Mouse (Mus musculus) stomach, postnatal 0 days (tissue): ENCODE results near the gene Fbxl18. TPM values are rescaled to one million over a fixed set of nuclear protein-coding genes. Genes with fewer than 3 reads are reported as not detected.

Source experiments
- ATAC-seq: fragments of 200-750 bp; cut with Nextera tagmentation; 2 replicates; pipeline ENCODE4 v1.8.0; 2017; ENCODE audit not compliant: low FRiP score, low TSS enrichment
- DNase-seq: peaks from one replicate; pipeline ENCODE4 v3.0.0-alpha.2; 2016; ENCODE audit warnings: low spot score
- H3K27ac ChIP-seq: fragments of 300-500 bp; sonication (generic); replicated peaks from 2 replicates; pipeline ENCODE4 v1.5.1; 2014; ENCODE audit warnings: mild to moderate bottlenecking, control low read depth
- H3K27me3 ChIP-seq: fragments of 300-500 bp; sonication (generic); 2 replicates; pipeline ENCODE4 v1.6.1; 2014; ENCODE audit warnings: low read length; ENCODE audit not compliant: control insufficient read depth, insufficient read depth
- H3K36me3 ChIP-seq: fragments of 300-500 bp; sonication (generic); 2 replicates; pipeline ENCODE4 v1.6.1; 2014; ENCODE audit warnings: low read length, mixed read lengths; ENCODE audit not compliant: control insufficient read depth, insufficient read depth
- H3K4me1 ChIP-seq: fragments of 300-500 bp; sonication (generic); replicated peaks from 2 replicates; pipeline ENCODE4 v1.6.1; 2014; ENCODE audit warnings: antibody characterized with exemption; ENCODE audit not compliant: control insufficient read depth, insufficient read depth
- H3K4me2 ChIP-seq: fragments of 300-500 bp; sonication (generic); replicated peaks from 2 replicates; pipeline ENCODE4 v1.6.1; 2014; ENCODE audit warnings: low read depth, mild to moderate bottlenecking, control low read depth, moderate library complexity
- H3K4me3 ChIP-seq: fragments of 300-500 bp; sonication (generic); 2 replicates; pipeline ENCODE4 v1.5.1; 2014; ENCODE audit warnings: low read depth, low read length, control low read depth
- H3K9ac ChIP-seq: fragments of 300-500 bp; sonication (generic); 2 replicates; pipeline ENCODE4 v1.6.1; 2014; ENCODE audit warnings: mild to moderate bottlenecking, low read length, control low read depth, mixed read lengths
- H3K9me3 ChIP-seq: fragments of 300-500 bp; sonication (generic); 2 replicates; pipeline ENCODE4 v1.6.1; 2016; ENCODE audit warnings: low read length; ENCODE audit not compliant: control insufficient read depth
- CTCF ChIP-seq: IDR thresholded peaks from 2 replicates; pipeline ENCODE4 v1.5.1; 2016; ENCODE audit warnings: antibody characterized with exemption, low read depth, mild to moderate bottlenecking, moderate library complexity
- EP300 ChIP-seq: optimal IDR thresholded peaks from 2 replicates; pipeline ENCODE3; 2016; ENCODE audit warnings: antibody characterized with exemption
- WGBS: fragments of 180-500 bp; shearing (Covaris S2); extraction: QIAGEN DNeasy Blood & Tissue Kit; methylation state at CpG from one replicate; pipeline ENCODE4 v1.1.7; 2014; 5-methylcytosine and 5-hydroxymethylcytosine counted together
- polyA plus RNA-seq: library from polyadenylated mRNA; unstranded; fragments of >200 nt; fragmentation: Nextera tagmentation; extraction: Ambion mirVana; gene quantifications from 2 replicates; pipeline ENCODE4 v1.2.1, GENCODE M21; 2015

The Fbxl18 gene
- polyA plus RNA-seq, 1 experiment from 2014 or later = 5.3 TPM

GRCm38 (mm10) chr5:142836891-142837290, 58.3 kb downstream of the Fbxl18 start:
- H3K4me3 ChIP-seq = no peak overlapping the region
- TF ChIP-seq EP300 = no peak
- no peak for TF ChIP-seq CTCF
- ATAC-seq (no peak), DNase-seq (no peak)
- H3K27ac ChIP-seq = no peak overlapping the region
- no peaks in the 10 kb centered on the region for H3K36me3 ChIP-seq
- 48% methylated on average over 6 of the region's 6 CpGs for WGBS
- H3K4me2 ChIP-seq = no peak overlapping the region
- no peak overlapping the region for H3K9ac ChIP-seq
- no peaks in the 10 kb centered on the region for H3K27me3 ChIP-seq
- H3K4me1 ChIP-seq = no peaks in the 10 kb centered on the region; the same call in 1 of the 2 replicates
- H3K9me3 ChIP-seq = no peaks in the 10 kb centered on the region

- Histone ChIP-seq H3K9me3 (no peaks in the 10 kb centered on the region), H3K4me3 (no peak overlapping the region), H3K27me3 (no peaks in the 10 kb centered on the region), H3K9ac (no peak overlapping the region), H3K4me1 (no peaks in the 10 kb centered on the region), H3K36me3 (no peaks in the 10 kb centered on the region), H3K4me2 (no peak overlapping the region), H3K27ac (no peak overlapping the region)
- ATAC-seq = peak; percentile 24; the same call in 1 of the 2 replicates
- DNase-seq = no peak
- 63% methylated on average over 8 of the region's 8 CpGs for WGBS
- TF ChIP-seq CTCF = no peak
- TF ChIP-seq EP300 = no peak
Observed at GRCm38 (mm10) chr5:142833646-142834438, 61.4 kb downstream of the Fbxl18 start.

- peaks cover 3% of the 10 kb centered on the region; the same call in 1 of the 2 replicates for H3K4me1 ChIP-seq
- H3K9ac ChIP-seq = no peak overlapping the region
- 82% methylated on average over 4 of the region's 4 CpGs for WGBS
- DNase-seq (no peak), ATAC-seq (no peak)
- TF ChIP-seq EP300 = no peak
- TF ChIP-seq CTCF = no peak
- H3K27me3 ChIP-seq = no peaks in the 10 kb centered on the region
- no peaks in the 10 kb centered on the region for H3K36me3 ChIP-seq
- H3K9me3 ChIP-seq = no peaks in the 10 kb centered on the region
- no peak overlapping the region for H3K4me3 ChIP-seq
- no peak overlapping the region for H3K27ac ChIP-seq
- H3K4me2 ChIP-seq = no peak overlapping the region
Observed at GRCm38 (mm10) chr5:142826131-142826530, 69.1 kb downstream of the Fbxl18 start.

- WGBS = 72% methylated on average over 5 of the region's 5 CpGs
- TF ChIP-seq EP300 = no peak
- TF ChIP-seq CTCF = no peak
Observed at GRCm38 (mm10) chr5:142825665-142826064, 69.6 kb downstream of the Fbxl18 start.

GRCm38 (mm10) chr5:142824091-142824490, 71.1 kb downstream of the Fbxl18 start:
- Histone ChIP-seq H3K27ac (peak overlapping the region; percentile 98), H3K9ac (peak overlapping the region; percentile 96), H3K4me2 (peak overlapping the region; percentile 93), H3K36me3 (no peaks in the 10 kb centered on the region), H3K4me3 (peak overlapping the region; percentile 61), H3K4me1 (peaks cover 3% of the 10 kb centered on the region; the same call in 1 of the 2 replicates), H3K27me3 (no peaks in the 10 kb centered on the region), H3K9me3 (no peaks in the 10 kb centered on the region)
- TF ChIP-seq EP300 (no peak), CTCF (no peak)
- WGBS = 23% methylated on average over 6 of the region's 6 CpGs
- DNase-seq = no peak
- no peak for ATAC-seq

More at GRCm38 (mm10) chr5:142825665-142826064, 69.6 kb downstream of the Fbxl18 start:
- no peak overlapping the region for H3K4me2 ChIP-seq
- peaks cover 3% of the 10 kb centered on the region; the same call in 1 of the 2 replicates for H3K4me1 ChIP-seq
- no peak overlapping the region for H3K9ac ChIP-seq
- DNase-seq (no peak), ATAC-seq (no peak)
- H3K36me3 ChIP-seq = no peaks in the 10 kb centered on the region
- H3K27ac ChIP-seq = 0 out of 2 replicates have a peak overlapping the region, but pooled peaks have one; percentile 35
- no peaks in the 10 kb centered on the region for H3K9me3 ChIP-seq
- no peak overlapping the region for H3K4me3 ChIP-seq
- H3K27me3 ChIP-seq = no peaks in the 10 kb centered on the region
